Mouse (Mus musculus) bone marrow macrophage, adult 2 months (primary cell): ENCODE measurements around the gene March8. TPM values are rescaled to one million over a fixed set of nuclear protein-coding genes. Genes with fewer than 3 reads are reported as not detected.
A peak's percentile ranks its signal among the peaks of the same experiment; 100 is the strongest.

Source experiments
- H3K27ac ChIP-seq: 2 replicates; pipeline ENCODE4 v1.5.1; 2012; ENCODE audit warnings: low read depth, low read length; ENCODE audit not compliant: insufficient read depth
- H3K4me1 ChIP-seq: 2 replicates; pipeline ENCODE4 v1.6.1; 2012; ENCODE audit warnings: low read length; ENCODE audit not compliant: control insufficient read depth, insufficient read depth
- H3K4me3 ChIP-seq: 2 replicates; pipeline ENCODE4 v1.5.1; 2012; ENCODE audit warnings: mild to moderate bottlenecking, low read length, moderate library complexity; ENCODE audit not compliant: insufficient read depth
- CTCF ChIP-seq: IDR thresholded peaks from 2 replicates; pipeline ENCODE4 v1.5.1; 2012; ENCODE audit warnings: low read depth, mild to moderate bottlenecking, low read length, moderate library complexity
- POLR2A ChIP-seq: IDR thresholded peaks from 2 replicates; pipeline ENCODE4 v1.6.1; 2012; ENCODE audit warnings: mild to moderate bottlenecking, low read depth, low read length, borderline replicate concordance
- polyA plus RNA-seq: library from polyadenylated mRNA; stranded (reverse); fragments of >200 nt; gene quantifications from 2 replicates; pipeline ENCODE4 v1.2.4, GENCODE M21; 2012; ENCODE audit not compliant: missing spikeins, insufficient read depth, insufficient read length

March8 gene
- polyA plus RNA-seq, 1 experiment: 32.1 TPM

DNA sequence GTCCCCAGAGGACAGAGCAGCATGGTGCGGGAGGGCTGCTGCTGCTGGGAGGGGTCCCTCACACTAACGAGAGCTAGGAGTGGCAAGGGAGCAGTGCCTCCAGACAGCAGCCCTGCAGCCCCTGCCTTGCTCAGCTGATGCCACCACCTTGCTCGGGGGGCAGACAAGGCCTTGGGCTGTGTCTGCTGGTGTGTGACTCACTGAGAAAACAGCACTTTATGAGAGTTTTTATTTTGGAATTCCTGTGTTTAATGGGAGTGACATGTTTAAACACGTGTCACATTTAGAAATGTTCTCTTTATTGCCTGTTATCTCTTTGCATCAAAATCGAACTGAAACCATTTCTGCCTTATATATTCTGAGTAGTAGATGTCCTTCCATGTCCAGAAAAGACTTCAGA is 68.9 kb downstream of the March8 start:
- Histone ChIP-seq H3K4me3 (no peak overlapping the region), H3K4me1 (peaks cover 48% of the 10 kb centered on the region), H3K27ac (no peak overlapping the region)
- TF ChIP-seq CTCF (no peak), POLR2A (no peak)

DNA sequence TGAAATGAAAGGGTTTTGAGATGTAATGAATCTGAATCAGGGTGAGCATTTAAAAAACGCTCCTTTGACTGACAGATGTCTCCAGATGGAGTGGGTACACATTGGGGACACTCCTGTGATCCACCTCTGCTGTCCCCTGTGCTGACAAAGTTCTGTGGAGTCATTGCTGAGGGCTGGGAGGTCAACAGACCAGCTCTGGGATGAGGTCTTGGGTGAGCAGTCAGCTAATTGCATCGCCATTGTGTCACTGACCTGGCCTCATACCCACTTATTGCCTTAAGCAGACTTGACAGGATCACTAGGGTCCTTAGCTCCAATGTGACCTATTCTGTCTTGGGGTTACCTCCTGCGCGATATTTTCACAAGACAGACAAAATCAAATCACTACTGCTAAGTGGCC is 69.4 kb downstream of the March8 start:
- H3K27ac ChIP-seq: no peak overlapping the region
- H3K4me3 ChIP-seq: no peak overlapping the region
- TF ChIP-seq POLR2A (no peak), CTCF (no peak)
- peaks cover 48% of the 10 kb centered on the region for H3K4me1 ChIP-seq

DNA sequence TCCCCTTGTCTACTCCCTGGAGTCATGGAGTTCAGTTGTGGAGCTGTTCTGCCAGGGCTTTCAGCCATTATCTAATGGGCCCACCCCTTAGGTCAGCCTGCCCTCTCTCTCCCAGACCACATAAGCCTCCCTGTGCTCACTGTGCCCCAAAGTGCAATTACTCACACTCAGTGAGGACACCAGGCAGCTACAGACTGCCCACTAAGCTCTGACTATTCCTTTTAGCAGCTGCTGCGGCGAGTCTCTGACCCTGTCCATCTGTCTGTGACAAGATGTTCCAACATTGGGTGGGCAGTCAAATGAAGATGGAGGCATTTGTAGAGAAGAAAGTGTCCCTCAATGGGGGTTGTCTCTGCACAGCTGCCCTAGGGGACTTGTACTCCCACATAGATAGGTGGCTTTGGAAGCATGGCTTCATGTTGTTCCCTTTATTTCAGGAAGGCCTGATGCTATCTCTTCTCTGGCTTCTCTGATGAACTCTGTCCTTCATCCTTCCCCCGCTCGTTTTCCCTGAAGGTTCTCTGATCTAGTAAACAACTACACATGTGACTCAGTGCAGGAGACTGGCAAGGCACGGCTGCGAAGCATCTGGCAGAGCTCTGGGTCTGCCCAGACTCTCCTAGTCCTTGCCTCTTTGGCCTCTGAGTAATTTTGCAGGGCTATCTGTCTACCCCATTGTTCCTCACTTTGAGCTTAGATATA is 70.3 kb downstream of the March8 start:
- Histone ChIP-seq H3K4me3 (no peak overlapping the region), H3K27ac (no peak overlapping the region), H3K4me1 (peaks cover 46% of the 10 kb centered on the region)
- TF ChIP-seq CTCF (no peak), POLR2A (no peak)

DNA sequence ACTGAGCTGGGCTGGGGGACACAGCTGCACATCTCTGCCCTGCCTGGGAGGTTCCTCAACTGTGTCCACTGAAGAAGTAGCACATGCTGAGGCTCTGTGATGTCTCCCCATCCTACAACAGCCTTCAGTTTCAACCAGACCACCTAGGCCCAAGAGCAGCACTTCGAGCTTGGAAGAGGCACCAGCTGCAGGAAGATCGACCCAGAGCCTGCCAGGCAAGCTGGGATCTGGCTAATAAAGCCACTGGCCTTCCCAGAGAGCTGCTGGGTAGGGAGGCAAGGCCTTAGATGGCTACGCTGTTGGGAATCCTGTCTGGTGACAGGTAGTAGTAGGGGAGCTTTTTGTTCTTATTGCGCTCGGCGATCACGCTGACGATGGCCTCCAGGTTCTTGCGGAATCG is 72.6 kb downstream of the March8 start:
- no peak for TF ChIP-seq POLR2A
- no peak for TF ChIP-seq CTCF
- no peak overlapping the region for H3K27ac ChIP-seq
- peaks cover 38% of the 10 kb centered on the region for H3K4me1 ChIP-seq
- H3K4me3 ChIP-seq: no peak overlapping the region

DNA sequence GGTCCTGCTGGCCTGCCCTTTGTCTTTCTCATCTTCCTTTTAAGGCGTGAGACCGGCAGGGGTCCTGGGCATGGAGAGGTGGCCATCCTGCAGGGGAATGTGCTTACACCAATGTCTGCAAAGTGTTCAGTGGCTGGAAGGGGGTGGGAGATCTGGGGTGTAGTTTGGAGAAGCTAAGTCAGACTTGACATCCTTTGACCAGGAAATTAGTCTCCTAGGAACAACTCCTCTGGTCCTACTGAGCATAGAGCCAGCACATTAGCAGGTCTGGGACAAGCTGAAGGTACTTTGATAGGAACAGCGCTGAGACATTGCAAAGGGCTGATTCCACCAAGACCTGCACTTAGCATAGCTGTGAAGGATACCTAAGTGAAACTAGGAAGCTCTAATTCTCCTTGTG is 73.9 kb downstream of the March8 start:
- TF ChIP-seq CTCF (no peak), POLR2A (no peak)
- no peak overlapping the region for H3K27ac ChIP-seq
- no peak overlapping the region for H3K4me3 ChIP-seq
- H3K4me1 ChIP-seq: peaks cover 32% of the 10 kb centered on the region

DNA sequence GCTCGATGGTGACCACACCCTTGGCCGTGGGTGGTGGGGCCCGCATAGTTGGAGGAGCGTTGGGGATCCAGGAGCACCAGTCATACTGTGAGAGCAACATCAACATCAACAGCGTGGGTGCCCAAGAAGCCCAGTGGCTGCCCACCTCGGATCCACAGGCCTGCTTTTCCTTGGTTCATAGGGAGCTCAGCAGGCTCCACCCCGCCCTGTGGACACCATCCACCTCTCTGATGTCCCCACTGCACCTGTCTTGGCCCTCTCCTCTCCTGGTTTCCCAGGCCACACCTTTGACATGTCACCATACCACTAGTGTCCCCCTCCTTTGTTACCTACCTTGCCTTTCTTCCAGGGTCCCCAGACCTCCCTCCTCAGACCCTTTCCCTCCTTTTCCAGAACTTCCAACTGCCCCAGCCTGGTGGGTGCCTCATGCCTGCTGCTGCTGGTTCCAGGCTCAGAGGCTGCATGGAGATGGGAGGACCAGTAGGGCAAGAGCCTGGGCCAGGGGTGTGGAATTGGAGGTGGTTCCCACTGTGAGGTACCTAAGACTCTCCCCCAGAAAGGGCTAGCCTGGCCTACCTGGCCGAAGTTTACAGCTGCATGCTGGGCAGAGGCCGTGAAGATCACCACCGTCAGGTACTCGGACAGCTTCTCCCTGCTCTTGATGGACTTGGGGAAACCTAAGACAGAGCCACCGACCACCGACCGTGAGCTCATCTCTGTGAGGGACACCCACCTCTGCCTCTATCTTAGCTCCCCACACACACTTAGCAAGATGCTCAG is 74.9 kb downstream of the March8 start:
- Histone ChIP-seq H3K27ac (no peak overlapping the region), H3K4me1 (peaks cover 35% of the 10 kb centered on the region), H3K4me3 (no peak overlapping the region)
- TF ChIP-seq CTCF (no peak), POLR2A (no peak)

DNA sequence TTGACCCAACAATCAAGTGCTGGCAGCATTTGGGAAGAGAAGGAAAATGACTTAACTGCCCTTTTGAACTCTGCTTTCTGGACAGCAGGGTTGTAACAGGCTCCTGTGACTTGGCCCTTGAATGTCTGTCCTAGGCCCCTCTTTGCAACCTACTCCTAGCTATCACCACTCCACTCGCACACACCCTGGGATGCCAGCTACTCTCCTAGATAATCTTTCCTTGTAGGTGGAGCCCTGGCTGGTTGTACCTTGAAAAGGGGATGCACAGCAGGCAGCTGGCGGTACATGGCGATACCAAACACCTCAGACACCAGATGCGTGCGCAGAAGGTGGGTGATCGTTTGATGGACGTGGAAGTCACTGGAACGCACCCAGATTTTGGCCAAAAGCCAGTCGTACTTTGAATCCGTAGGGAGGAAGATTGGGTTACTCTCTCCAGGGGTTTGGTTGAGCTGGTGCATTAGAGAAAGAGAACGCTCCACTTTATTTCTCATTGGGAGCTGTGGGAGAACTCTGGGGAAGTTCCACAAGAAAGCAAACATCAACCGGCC is 77.4 kb downstream of the March8 start:
- Histone ChIP-seq H3K4me1 (peaks cover 27% of the 10 kb centered on the region), H3K27ac (peak overlapping the region; percentile 91; the same call in 1 of the 2 replicates), H3K4me3 (no peak overlapping the region)
- no peak for TF ChIP-seq POLR2A
- TF ChIP-seq CTCF: no peak

DNA sequence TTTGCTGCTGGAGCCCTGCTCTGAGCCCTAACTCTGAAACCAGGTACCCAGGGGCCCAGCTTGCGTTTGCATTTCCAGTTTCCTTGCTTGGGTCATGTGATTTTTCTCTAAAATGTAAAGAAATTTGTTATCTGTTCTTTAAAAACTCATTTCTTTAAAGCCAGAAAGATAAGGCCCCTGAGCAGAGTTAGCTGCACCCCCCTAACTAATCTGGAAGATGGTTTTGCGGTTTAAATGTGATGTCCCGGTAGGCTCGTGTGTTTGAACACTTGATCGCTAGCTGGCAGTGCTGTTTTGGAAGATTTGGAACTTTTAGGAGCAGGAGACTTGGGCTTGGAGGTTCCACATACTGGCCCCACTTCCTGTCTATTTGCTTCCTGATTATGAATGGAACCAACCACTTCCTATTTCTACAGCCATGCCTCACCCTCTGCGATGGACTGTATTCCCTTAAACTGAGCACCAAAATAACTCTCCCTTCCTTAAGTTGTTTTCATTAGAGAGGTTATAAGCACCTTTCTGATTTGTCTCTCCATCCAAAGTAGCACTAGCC is 78.3 kb downstream of the March8 start:
- Histone ChIP-seq H3K4me3 (0 out of 2 replicates have a peak overlapping the region, but pooled peaks have one; percentile 4), H3K4me1 (peaks cover 27% of the 10 kb centered on the region), H3K27ac (peak overlapping the region; percentile 91)
- TF ChIP-seq CTCF (no peak), POLR2A (no peak)

DNA sequence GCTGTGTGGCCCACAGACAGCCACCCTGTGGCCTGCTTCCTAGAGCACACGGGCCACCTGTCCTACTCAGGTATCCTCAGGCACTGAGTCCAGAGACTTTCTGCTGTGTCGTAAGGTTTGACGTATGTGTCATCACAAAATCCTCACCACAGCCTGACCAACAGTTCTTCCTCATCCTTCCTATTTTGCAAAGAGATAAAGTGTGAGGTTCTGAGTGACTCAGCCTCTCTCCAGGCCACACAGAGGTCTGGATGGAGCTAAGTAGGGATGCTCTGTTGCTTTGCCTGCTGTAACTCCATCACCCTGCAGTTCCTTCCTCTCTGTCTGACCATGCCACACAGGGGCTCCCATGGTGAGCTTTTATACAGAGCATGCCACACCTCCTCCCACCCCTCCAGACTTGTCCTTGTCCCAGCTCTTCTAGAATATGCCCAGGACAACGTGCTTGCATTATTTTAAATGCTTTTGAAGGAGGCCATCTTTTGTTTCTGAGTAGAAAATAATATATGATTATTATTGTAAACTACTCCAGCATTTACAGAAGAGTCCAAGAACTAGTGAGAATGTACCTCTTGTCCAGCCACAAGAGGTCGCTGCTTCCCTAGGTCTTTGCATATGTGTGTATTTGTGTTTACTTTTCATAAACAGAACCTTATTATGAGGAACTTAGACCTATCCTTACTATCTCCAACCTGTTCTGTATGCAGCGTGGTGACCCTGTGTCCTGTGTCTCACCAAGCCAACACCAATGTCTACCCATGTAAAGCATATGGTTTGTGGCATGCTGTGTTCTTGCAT is 79.9 kb downstream of the March8 start:
- Histone ChIP-seq H3K4me3 (no peak overlapping the region), H3K4me1 (peaks cover 29% of the 10 kb centered on the region), H3K27ac (peak overlapping the region; percentile 26)
- TF ChIP-seq CTCF (no peak), POLR2A (no peak)
